Mouse (Mus musculus) adrenal gland, postnatal 0 days (tissue): ENCODE results near the gene Serpinb5. TPM values are rescaled to one million over a fixed set of nuclear protein-coding genes. Genes with fewer than 3 reads are reported as not detected.

Experiments used
- polyA plus RNA-seq: library from polyadenylated mRNA; unstranded; fragments of >200 nt; fragmentation: Nextera tagmentation; extraction: Ambion mirVana; gene quantifications from 2 replicates; pipeline ENCODE4 v1.2.1, GENCODE M21; 2015

Gene Serpinb5
- polyA plus RNA-seq = 0.06 and 0.07 TPM in 2 replicates

GRCm38 (mm10) chr1:106860847-106861246 is at the start of gene Serpinb5:
Serpinb5 (plus strand) TSS chr1:106861173.

Other genes starting within 250 kb of the Serpinb5 start
- gene Bcl2, start 146.9 kb upstream of the Serpinb5 start, polyA plus RNA-seq = 7.1 and 9.0 TPM in 2 replicates
- gene Kdsr, start 101.4 kb upstream of the Serpinb5 start, polyA plus RNA-seq = 15.9 and 21.0 TPM in 2 replicates
- gene Vps4b, start 64.4 kb upstream of the Serpinb5 start, polyA plus RNA-seq = 49.1 and 74.4 TPM in 2 replicates
- gene Serpinb12, start 73.3 kb downstream of the Serpinb5 start, polyA plus RNA-seq = 0.69 TPM in 1 of 2 replicates, not detected in the other
- gene Serpinb13, start 119.8 kb downstream of the Serpinb5 start, polyA plus RNA-seq = not detected in 2 replicates
- gene Serpinb3a, start 191.1 kb downstream of the Serpinb5 start, polyA plus RNA-seq = 0.20 TPM in 1 of 2 replicates, not detected in the other
- not detected in 2 replicates for gene Serpinb3d, start 222.3 kb downstream of the Serpinb5 start, polyA plus RNA-seq